Mouse (Mus musculus): ENCODE results near the gene Tal1.
A peak's percentile ranks its signal among the peaks of the same experiment; 100 is the strongest.

Gene Tal1

DNA sequence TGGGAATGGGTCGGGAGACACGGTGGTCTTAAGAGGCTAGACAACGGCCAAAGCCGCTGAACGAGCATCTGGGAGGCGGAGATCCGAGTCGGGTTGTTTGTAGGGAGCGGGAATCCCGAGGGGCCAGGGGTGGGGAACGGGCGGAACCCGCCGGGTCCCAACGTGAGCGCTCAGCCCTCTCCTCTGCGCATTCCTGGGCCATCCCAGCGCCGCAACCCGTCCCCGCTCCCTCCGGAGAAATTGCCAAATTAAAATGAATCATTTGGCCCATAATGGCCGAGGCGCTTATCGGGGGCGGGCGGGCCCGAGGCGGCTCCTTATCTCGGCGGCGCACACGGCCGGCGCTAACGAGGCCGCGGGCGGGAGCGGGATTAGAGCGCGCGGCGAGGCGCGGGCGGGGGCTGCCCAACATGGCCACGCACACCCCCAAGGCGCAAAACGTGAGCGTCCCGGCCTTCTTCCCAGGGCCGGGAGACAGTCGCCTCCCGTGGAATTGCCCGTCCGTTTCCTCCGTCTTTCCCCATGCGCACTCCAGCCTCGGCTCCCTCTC lies at the start of gene Tal1:
Gene Tal1 (plus strand): TSS at position 56 of the 550 bp plus-strand sequence.
- no peak for DNase-seq (ENCODE audit: low read depth, low spot score)

DNA sequence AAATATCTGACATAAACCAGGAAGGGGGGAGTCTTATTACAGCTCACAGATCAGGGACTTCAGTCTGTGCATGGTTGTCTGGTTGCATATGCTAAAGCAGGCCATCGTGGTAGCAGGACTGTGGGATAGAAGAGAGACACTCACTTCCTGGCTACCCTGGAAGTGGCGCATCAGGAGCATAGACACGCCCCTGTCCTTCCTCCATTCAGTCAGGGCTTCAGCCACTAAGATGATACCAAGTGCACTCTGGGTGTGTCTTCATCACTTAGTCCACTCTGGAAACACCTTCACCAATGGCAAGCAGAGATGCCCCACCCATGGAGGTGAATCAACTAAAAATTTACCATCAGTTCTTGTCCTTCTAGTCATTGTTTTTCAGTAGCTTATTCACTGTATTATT lies 42.0 kb upstream of the Tal1 start:
- no peak for DNase-seq (ENCODE audit: low read depth, low spot score)

- DNase-seq (ENCODE audit: low read depth, low spot score) = no peak
Observed at GRCm38 (mm10) chr4:115019997-115020396, 36.2 kb upstream of the Tal1 start.

DNA sequence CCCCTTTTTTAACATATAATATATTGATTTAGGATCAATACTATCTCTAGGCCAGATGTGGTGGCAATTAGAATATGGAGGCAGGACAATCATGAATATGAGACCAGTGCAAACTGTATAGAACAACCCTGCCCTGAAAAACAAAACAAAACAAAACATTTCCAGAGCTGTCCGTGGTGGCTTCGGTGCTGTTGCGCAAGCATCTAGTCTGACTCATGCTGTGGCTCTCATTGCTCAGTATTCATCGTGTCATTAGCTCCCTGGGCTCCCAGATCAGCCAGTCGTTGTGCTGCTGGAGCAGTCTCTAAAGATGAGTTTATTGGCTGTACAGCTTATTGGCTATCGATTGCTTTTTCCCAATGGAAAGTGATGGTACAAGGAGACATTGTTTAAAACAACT lies 21.2 kb upstream of the Tal1 start:
- no peak for DNase-seq (ENCODE audit: low read depth, low spot score)

DNA sequence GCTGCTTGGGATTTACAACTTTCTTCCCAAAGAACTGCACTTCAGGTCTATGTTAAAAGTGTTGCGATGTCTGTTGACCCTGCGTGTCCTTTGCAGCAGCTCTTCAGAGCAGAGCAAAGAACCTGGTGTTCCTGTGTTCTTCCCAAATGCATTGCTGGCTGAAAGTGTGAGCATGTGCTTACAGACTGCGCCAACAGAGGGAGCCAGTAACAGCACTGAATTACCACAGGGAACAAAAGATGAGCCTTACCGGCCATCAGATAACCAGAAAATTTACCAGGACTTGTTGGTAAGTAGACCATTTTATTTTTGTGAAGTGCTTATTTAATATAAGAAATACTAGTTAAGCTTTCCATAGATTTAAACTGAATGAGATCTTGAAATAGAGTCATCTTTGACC lies 18.0 kb upstream of the Tal1 start:
- peak; percentile 51 for DNase-seq (ENCODE audit: low read depth, low spot score)

GRCm38 (mm10) chr4:115045621-115046020 lies 10.6 kb upstream of the Tal1 start:
- no peak for DNase-seq (ENCODE audit: low read depth, low spot score)

- DNase-seq (ENCODE audit: low read depth, low spot score) = peak; percentile 59
Observed at GRCm38 (mm10) chr4:115047750-115048149, 8.5 kb upstream of the Tal1 start.

DNA sequence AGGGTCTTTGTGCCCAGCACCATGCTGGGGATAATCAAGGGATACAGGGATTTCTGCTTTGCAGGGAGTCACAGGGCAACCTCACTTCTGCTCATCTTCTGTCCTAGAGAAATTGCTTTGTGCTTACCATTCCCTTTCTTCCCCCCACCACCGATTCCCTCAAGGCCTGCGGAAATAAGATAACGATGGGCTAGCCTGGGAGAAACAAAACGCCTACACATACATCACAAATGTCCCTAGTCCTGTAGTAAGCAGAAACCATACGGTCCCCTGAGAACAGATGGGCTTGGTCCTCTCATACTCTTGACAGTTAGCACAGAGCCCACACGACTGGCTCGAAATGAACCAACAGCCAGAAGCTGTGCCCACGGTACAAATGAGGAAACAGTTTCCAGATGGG lies 8.0 kb upstream of the Tal1 start:
- DNase-seq (ENCODE audit: low read depth, low spot score) = no peak

DNA sequence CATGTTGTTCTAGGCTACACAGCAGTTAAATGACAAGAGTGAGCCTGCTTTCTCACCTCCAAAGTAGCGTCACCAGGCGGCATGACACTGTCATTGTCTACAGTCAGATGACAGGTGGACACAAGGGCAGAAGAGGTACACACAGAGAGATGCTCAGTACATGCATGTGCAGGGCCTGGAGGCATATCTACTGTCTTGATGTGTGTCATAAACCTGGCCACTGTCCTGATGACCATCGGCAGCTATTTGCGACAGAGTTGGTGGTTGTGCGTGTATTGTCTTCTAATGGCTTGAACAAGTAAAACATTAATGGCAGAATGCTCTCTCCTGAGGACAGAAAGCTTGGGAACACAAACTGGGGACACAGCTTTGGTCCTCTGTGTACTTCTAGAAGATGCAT lies 5.0 kb upstream of the Tal1 start:
- DNase-seq (ENCODE audit: low read depth, low spot score) = no peak

DNA sequence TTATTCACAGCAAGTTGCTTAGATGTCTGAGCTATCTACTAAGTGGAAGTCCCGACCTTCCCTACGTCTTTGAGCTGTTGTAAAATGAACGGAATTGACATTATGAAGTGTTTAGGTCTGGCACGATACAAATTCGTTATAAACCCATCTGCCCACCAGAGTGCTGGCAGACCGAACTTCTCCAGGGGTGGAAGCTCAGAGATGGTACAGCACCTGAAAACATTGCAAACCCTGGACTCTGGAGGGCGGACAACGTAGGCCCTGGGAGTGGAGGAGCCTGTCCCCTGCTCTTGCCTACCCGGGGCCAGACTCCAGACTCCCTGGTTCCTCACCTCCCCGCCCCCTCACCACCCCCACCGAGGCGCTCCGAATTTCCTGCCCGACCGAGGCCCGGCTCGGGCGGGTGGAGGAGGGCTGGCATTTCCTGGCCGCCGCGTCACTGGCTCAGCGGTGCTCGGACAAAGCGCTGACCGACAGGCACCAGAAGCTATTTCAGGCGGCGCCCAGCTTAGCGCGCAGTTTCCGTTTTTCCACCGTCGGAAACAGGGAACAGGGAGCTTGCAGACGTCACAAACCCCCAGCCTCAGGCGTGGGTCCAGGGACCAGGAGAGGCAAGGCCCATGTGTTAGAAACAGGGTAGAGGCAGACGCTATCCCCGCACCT lies 3.8 kb upstream of the Tal1 start:
- peak; percentile 20 for DNase-seq (ENCODE audit: low read depth, low spot score)

GRCm38 (mm10) chr4:115055044-115055443 lies 1.2 kb upstream of the Tal1 start:
- DNase-seq (ENCODE audit: low read depth, low spot score) = no peak

GRCm38 (mm10) chr4:115055691-115056090 lies 535 bp upstream of the Tal1 start:
- no peak for DNase-seq (ENCODE audit: low read depth, low spot score)

DNA sequence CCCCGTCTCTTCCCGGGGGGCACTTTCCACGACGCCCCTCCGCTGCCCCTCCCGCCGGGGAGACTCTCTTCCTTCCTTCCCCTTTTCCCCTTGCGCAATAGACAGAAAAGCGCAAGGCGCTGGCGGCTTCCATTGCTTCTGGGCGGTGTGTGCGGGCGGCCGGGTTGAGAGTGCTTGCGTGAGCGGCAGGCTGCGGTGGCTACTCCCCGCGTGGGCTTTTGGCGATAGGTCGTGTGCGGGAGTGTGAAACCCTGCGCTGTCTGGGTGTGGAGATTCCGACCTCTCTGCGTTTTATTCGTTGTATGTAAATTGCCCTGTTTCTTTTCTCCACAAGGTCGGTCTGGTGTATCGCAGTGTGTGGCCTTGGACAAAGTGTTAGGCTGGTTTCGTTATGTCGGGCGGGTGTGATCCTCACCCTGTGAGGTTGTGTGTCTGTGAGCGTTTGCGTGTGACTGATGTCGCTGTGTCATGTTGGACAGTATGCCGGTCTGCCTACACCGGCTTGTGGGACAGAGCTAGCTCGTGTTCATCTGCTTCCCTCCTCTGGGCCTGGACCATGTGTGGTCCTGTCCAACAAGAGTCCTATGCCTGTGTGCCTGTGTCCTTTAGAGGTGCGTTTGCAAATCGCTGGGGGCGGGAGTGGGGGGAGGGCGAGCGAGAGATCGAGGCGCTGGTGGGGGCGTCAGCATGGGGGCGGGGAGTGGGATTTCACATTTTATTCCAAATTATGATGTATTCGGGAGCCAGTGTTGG lies 871 bp downstream of the Tal1 start:
- peak; percentile 50 for DNase-seq (ENCODE audit: low read depth, low spot score)

DNA sequence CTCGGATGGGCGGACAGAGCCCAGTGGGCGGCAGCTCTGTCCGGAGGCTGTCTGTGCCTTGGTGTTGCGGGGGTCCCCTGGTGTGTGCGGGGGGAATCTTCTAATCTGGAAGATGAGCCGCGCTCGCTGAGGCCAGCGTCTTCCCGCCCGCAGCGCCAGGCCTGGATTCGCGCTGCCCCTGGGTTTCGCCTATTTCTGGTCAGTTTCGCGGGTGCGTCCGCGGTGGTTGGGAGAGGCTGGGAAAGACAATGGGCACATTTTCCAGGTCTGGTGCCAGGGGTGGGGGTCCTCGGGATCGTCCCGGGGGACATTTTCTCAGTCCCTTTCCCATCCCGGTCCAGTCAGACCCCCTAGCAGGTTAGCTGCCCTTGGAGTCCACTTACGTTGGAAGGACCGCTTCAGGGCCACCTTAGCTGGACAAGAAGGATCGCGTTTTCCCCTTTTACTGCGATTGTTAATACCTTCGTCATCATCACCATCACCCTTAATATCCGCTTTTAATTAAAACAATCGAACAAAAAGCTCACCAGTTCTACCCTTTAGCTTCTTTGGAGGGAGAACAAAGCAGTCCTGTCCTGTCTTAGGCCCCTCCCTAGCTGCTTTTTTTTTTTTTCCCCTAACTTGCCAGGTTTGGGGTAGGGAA lies 1.6 kb downstream of the Tal1 start:
- DNase-seq (ENCODE audit: low read depth, low spot score) = no peak

DNA sequence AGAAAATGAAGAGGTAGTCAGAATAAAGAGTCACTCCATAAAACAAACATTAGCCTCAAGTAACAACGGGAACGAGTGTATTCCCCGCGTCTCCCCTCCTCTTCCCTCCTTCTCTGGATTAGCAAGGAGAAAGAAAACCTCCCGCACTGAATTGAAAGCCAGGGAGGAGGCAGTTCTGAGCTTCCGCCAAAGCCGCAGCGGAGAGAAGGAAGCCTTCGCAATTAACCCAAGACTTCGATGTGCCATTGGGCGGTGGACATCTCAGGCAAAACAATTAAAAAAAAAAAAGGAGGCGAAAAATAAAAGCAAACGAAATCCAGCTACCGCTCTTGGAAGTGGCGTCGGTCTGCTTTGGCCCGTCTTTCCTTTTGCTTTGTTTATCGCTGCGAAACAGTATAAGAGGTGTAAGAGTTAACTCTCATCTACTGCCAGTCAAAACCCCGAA lies 2.1 kb downstream of the Tal1 start:
- peak; percentile 35 for DNase-seq (ENCODE audit: low read depth, low spot score)

GRCm38 (mm10) chr4:115058871-115059590 lies 2.8 kb downstream of the Tal1 start:
- DNase-seq (ENCODE audit: low read depth, low spot score) = no peak

DNA sequence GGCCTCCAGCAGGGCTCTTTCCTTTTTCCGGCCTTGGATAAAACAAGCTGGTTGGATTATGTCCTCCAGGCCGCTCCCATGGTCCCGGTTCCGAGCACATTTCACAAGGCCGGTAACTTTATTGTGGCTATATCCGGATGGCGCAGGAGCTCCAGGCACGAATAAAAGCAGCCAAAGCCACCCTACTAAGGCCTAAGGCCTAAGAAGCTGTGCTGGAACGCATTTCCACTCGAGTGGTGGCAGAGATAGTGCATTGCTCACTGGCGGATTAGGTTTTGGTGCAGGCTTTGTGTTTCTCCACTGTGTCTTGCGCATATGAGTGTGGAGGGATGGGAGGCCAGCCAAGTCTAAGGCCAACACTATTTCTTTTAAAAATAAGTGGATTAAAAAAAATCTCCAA lies 3.6 kb downstream of the Tal1 start:
- DNase-seq (ENCODE audit: low read depth, low spot score) = no peak

DNA sequence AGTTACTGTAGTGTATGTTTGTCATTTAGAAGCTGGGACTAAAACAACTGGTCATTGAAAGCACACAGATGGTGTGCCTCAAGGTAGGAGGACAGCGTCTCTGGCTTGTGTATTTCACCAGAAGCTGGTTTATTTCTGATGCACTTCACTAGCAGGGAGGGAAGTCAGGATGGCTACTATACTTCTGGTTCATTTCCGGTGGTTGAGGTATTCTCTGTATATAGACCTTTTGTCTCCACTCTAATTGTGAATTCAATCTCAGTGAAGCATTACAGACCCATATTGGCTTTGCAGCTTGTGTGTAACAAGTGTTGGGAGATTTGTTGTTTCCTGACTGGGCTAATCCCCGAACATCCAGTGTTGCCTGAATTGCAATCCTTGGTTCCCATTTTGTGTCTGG lies 4.5 kb downstream of the Tal1 start:
- no peak for DNase-seq (ENCODE audit: low read depth, low spot score)

DNA sequence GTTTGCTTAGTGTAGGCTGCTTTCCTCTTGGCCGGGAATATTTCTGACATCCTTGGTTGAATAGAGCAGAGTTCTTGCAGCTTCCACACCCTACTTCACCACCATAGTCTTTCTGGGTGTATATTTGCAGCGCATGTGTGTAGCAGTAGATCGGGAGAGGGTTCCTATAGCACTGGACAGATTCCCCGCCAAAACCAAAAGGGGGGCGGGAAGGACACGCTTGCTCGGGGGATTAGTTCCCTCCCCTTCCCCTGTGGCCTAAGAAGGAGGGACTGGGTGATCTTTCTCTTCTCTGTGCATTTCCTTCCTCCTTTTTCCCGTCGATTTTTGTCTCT lies 6.3 kb downstream of the Tal1 start:
- DNase-seq (ENCODE audit: low read depth, low spot score) = no peak

DNA sequence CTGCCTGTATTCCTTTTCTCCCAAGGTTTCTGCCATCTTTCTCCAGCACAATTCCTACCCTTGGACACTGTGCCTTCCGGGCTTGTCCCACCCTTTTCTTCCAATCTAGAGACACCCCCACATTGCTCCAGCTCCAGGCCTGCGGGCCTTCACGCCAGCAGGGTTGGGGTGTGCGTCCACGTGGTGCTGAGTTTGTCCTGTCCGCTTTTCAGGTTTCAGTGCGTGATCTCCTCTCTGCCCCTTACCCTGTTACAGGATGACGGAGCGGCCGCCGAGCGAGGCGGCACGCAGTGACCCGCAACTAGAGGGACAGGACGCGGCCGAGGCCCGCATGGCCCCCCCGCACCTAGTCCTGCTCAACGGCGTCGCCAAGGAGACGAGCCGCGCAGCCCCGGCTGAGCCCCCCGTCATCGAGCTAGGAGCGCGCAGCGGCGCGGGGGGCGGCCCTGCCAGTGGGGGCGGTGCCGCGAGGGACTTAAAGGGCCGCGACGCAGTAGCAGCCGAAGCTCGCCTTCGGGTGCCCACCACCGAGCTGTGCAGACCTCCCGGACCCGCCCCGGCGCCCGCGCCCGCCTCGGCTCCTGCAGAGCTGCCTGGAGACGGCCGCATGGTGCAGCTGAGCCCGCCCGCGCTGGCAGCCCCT lies 6.8 kb downstream of the Tal1 start:
- DNase-seq (ENCODE audit: low read depth, low spot score) = peak; percentile 42

DNA sequence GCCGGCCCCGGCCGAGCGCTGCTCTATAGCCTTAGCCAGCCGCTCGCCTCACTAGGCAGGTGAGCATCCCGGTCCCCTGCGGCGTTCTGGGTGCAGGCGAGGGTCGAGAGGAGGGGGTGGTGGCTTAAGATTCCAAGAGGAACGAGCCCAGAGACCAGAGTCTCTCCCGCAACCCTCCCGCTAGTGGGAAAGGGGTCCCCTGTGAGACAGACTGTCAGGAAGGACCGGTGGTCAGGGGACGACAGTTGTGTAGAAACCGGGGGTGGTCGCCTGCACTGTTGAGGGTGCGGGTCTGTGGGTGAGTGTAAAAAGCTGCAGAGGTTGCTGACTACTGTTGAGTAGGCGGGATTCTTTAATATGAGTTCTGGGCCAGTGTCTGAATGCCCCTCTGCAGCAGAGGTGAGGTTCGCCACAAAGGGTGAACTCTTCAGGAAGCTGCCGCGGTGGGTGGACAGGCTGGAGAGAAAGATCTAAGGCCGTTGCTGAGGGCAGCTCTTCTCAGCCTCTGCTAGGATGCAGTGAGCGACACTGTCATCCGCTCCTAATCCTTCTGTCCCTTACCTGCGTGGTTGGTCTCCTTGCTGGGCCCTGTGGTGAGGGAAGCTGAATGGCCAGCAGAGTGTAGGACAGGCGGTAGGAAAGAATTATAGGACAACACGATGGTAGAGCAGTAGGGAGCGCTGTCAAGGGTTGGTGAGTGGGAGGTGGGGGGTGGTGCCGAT lies 7.5 kb downstream of the Tal1 start:
- no peak for DNase-seq (ENCODE audit: low read depth, low spot score)
